Mouse (Mus musculus) kidney, embryonic 14.5 days (tissue): ENCODE data around the gene Fmo6. TPM values are rescaled to one million over a fixed set of nuclear protein-coding genes. Genes with fewer than 3 reads are reported as not detected.
A peak's percentile ranks its signal among the peaks of the same experiment; 100 is the strongest.

ENCODE experiments used
- ATAC-seq: fragments of 200-750 bp; cut with Nextera tagmentation; 2 replicates; pipeline ENCODE4 v1.8.0; 2017; ENCODE audit warnings: moderate number of reproducible peaks, mild to moderate bottlenecking, moderate TSS enrichment, moderate library complexity; ENCODE audit not compliant: low FRiP score, low TSS enrichment
- H3K27ac ChIP-seq: fragments of 300-500 bp; sonication (generic); 2 replicates; pipeline ENCODE4 v1.5.1; 2014; ENCODE audit warnings: low read depth, mild to moderate bottlenecking, low read length, moderate library complexity, mixed read lengths
- H3K27me3 ChIP-seq: fragments of 300-500 bp; sonication (generic); 2 replicates; pipeline ENCODE4 v1.6.1; 2014; ENCODE audit warnings: mild to moderate bottlenecking, low read length; ENCODE audit not compliant: control insufficient read depth, insufficient read depth
- H3K36me3 ChIP-seq: fragments of 300-500 bp; sonication (generic); 2 replicates; pipeline ENCODE4 v1.6.1; 2014; ENCODE audit warnings: low read length, mixed read lengths; ENCODE audit not compliant: control insufficient read depth, insufficient read depth
- H3K4me1 ChIP-seq: fragments of 300-500 bp; sonication (generic); 2 replicates; pipeline ENCODE4 v1.6.1; 2014; ENCODE audit warnings: low read length, mixed read lengths; ENCODE audit not compliant: control insufficient read depth, insufficient read depth
- H3K4me2 ChIP-seq: fragments of 300-500 bp; sonication (generic); replicated peaks from 2 replicates; pipeline ENCODE4 v1.6.1; 2014; ENCODE audit warnings: low read depth, mild to moderate bottlenecking, low read length
- H3K4me3 ChIP-seq: fragments of 300-500 bp; sonication (generic); 2 replicates; pipeline ENCODE4 v1.5.1; 2014; ENCODE audit warnings: mild to moderate bottlenecking, low read length
- H3K9ac ChIP-seq: fragments of 300-500 bp; sonication (generic); 2 replicates; pipeline ENCODE4 v1.6.1; 2014; ENCODE audit warnings: low read depth, mild to moderate bottlenecking, low read length, moderate library complexity
- H3K9me3 ChIP-seq: fragments of 300-500 bp; sonication (generic); 2 replicates; pipeline ENCODE4 v1.6.1; 2016; ENCODE audit warnings: low read length; ENCODE audit not compliant: control insufficient read depth
- WGBS: fragments of 180-500 bp; shearing (Covaris S2); extraction: QIAGEN DNeasy Blood & Tissue Kit; methylation state at CpG from one replicate; pipeline ENCODE4 v1.1.7; 2014; 5-methylcytosine and 5-hydroxymethylcytosine counted together
- polyA plus RNA-seq: library from polyadenylated mRNA; unstranded; fragments of >200 nt; fragmentation: Nextera tagmentation; extraction: Ambion mirVana; gene quantifications from 2 replicates; pipeline ENCODE4 v1.2.1, GENCODE M21; 2014

Fmo6 gene
- polyA plus RNA-seq, 1 experiment from 2014 or later = 0.12 TPM

GRCm38 (mm10) chr1:162893014-162893413 is 44.3 kb downstream of the Fmo6 start:
- Histone ChIP-seq H3K9me3 (no peaks in the 10 kb centered on the region), H3K27ac (no peak overlapping the region), H3K4me1 (no peaks in the 10 kb centered on the region), H3K9ac (no peak overlapping the region), H3K4me3 (no peak overlapping the region), H3K27me3 (no peaks in the 10 kb centered on the region), H3K4me2 (no peak overlapping the region), H3K36me3 (no peaks in the 10 kb centered on the region)
- WGBS = 90% methylated on average over 6 of the region's 6 CpGs
- no peak for ATAC-seq

GRCm38 (mm10) chr1:162891980-162892451 is 45.3 kb downstream of the Fmo6 start:
- Histone ChIP-seq H3K4me3 (no peak overlapping the region), H3K9ac (no peak overlapping the region), H3K27ac (no peak overlapping the region), H3K4me1 (no peaks in the 10 kb centered on the region), H3K36me3 (no peaks in the 10 kb centered on the region), H3K27me3 (no peaks in the 10 kb centered on the region), H3K9me3 (no peaks in the 10 kb centered on the region), H3K4me2 (no peak overlapping the region)
- ATAC-seq = no peak
- WGBS = 74% methylated on average over 6 of the region's 6 CpGs

- no peak for ATAC-seq
- H3K27me3 ChIP-seq = no peaks in the 10 kb centered on the region
- no peak overlapping the region for H3K27ac ChIP-seq
- H3K4me3 ChIP-seq = no peak overlapping the region
- H3K9me3 ChIP-seq = no peaks in the 10 kb centered on the region
- no peak overlapping the region for H3K4me2 ChIP-seq
- 82% methylated on average over 12 of the region's 12 CpGs for WGBS
- no peaks in the 10 kb centered on the region for H3K36me3 ChIP-seq
- H3K4me1 ChIP-seq = no peaks in the 10 kb centered on the region
- no peak overlapping the region for H3K9ac ChIP-seq
Observed at GRCm38 (mm10) chr1:162888646-162889045, 48.7 kb downstream of the Fmo6 start.

- H3K4me1 ChIP-seq = no peaks in the 10 kb centered on the region
- H3K36me3 ChIP-seq = no peaks in the 10 kb centered on the region
- no peak overlapping the region for H3K27ac ChIP-seq
- no peak overlapping the region for H3K9ac ChIP-seq
- H3K27me3 ChIP-seq = no peaks in the 10 kb centered on the region
- WGBS = 95% methylated on average over 7 of the region's 7 CpGs
- H3K4me3 ChIP-seq = no peak overlapping the region
- H3K9me3 ChIP-seq = no peaks in the 10 kb centered on the region
- no peak for ATAC-seq
- H3K4me2 ChIP-seq = no peak overlapping the region
Observed at GRCm38 (mm10) chr1:162887644-162888043, 49.7 kb downstream of the Fmo6 start.

- 80% methylated on average over 11 of the region's 11 CpGs for WGBS
- H3K9ac ChIP-seq = no peak overlapping the region
- H3K4me3 ChIP-seq = no peak overlapping the region
- H3K27ac ChIP-seq = no peak overlapping the region
- no peaks in the 10 kb centered on the region for H3K9me3 ChIP-seq
- H3K4me2 ChIP-seq = no peak overlapping the region
- ATAC-seq = no peak
- no peaks in the 10 kb centered on the region for H3K36me3 ChIP-seq
- H3K27me3 ChIP-seq = no peaks in the 10 kb centered on the region
- no peaks in the 10 kb centered on the region for H3K4me1 ChIP-seq
Observed at GRCm38 (mm10) chr1:162886138-162886816, 51.0 kb downstream of the Fmo6 start.

- WGBS = 82% methylated on average over 4 of the region's 4 CpGs
- H3K4me1 ChIP-seq = no peaks in the 10 kb centered on the region
- no peak overlapping the region for H3K27ac ChIP-seq
- no peaks in the 10 kb centered on the region for H3K9me3 ChIP-seq
- no peak overlapping the region for H3K4me3 ChIP-seq
- no peak overlapping the region for H3K4me2 ChIP-seq
- H3K9ac ChIP-seq = no peak overlapping the region
- H3K36me3 ChIP-seq = no peaks in the 10 kb centered on the region
- ATAC-seq = no peak
- no peaks in the 10 kb centered on the region for H3K27me3 ChIP-seq
Observed at GRCm38 (mm10) chr1:162882681-162883080, 54.6 kb downstream of the Fmo6 start.

- Histone ChIP-seq H3K4me1 (no peaks in the 10 kb centered on the region), H3K9ac (no peak overlapping the region), H3K27ac (no peak overlapping the region), H3K9me3 (no peaks in the 10 kb centered on the region), H3K4me3 (no peak overlapping the region), H3K27me3 (no peaks in the 10 kb centered on the region), H3K36me3 (no peaks in the 10 kb centered on the region), H3K4me2 (no peak overlapping the region)
- no peak for ATAC-seq
- 60% methylated on average over 11 of the region's 11 CpGs for WGBS
Observed at GRCm38 (mm10) chr1:162879595-162880369, 57.5 kb downstream of the Fmo6 start.

- Histone ChIP-seq H3K4me2 (no peak overlapping the region), H3K27ac (no peak overlapping the region), H3K9ac (no peak overlapping the region), H3K9me3 (no peaks in the 10 kb centered on the region), H3K4me3 (no peak overlapping the region), H3K4me1 (peaks cover 7% of the 10 kb centered on the region; the same call in 1 of the 2 replicates), H3K27me3 (no peaks in the 10 kb centered on the region), H3K36me3 (no peaks in the 10 kb centered on the region)
- no peak for ATAC-seq
- WGBS = 61% methylated on average over 3 of the region's 3 CpGs
Observed at GRCm38 (mm10) chr1:162875091-162875490, 62.2 kb downstream of the Fmo6 start.

- peak; percentile 63; the same call in 1 of the 2 replicates for ATAC-seq
- peaks cover 3% of the 10 kb centered on the region; the same call in 1 of the 2 replicates for H3K9me3 ChIP-seq
- no peak overlapping the region for H3K4me2 ChIP-seq
- no peaks in the 10 kb centered on the region for H3K27me3 ChIP-seq
- H3K4me1 ChIP-seq = peaks cover 7% of the 10 kb centered on the region; the same call in 1 of the 2 replicates
- H3K27ac ChIP-seq = no peak overlapping the region; the same call in 1 of the 2 replicates
- H3K9ac ChIP-seq = no peak overlapping the region
- H3K36me3 ChIP-seq = no peaks in the 10 kb centered on the region
- H3K4me3 ChIP-seq = no peak overlapping the region
- WGBS = 34% methylated on average over 9 of the region's 9 CpGs
Observed at GRCm38 (mm10) chr1:162871701-162872311, 65.5 kb downstream of the Fmo6 start.
